Mouse (Mus musculus) testis, adult 2 months (tissue): ENCODE measurements around the gene Nkiras1. TPM values are rescaled to one million over a fixed set of nuclear protein-coding genes. Genes with fewer than 3 reads are reported as not detected.

Experiments used
- H3K27ac ChIP-seq: fragments of 200-500 bp; 2 replicates; pipeline ENCODE4 v1.5.1; 2012; ENCODE audit warnings: low read depth, low read length; ENCODE audit not compliant: control insufficient read depth, insufficient read depth
- H3K27me3 ChIP-seq: fragments of 200-500 bp; 2 replicates; pipeline ENCODE4 v1.6.1; 2012; ENCODE audit warnings: mild to moderate bottlenecking, low read length, moderate library complexity; ENCODE audit not compliant: control insufficient read depth, insufficient read depth
- H3K36me3 ChIP-seq: fragments of 200-500 bp; 2 replicates; pipeline ENCODE4 v1.6.1; 2012; ENCODE audit warnings: mild to moderate bottlenecking, low read length; ENCODE audit not compliant: control insufficient read depth, insufficient read depth
- H3K4me1 ChIP-seq: fragments of 200-500 bp; 2 replicates; pipeline ENCODE4 v1.6.1; 2012; ENCODE audit warnings: low read length; ENCODE audit not compliant: control insufficient read depth, insufficient read depth
- H3K4me3 ChIP-seq: fragments of 200-500 bp; 2 replicates; pipeline ENCODE4 v1.5.1; 2012; ENCODE audit warnings: low read depth, mild to moderate bottlenecking, low read length, moderate library complexity, mixed read lengths; ENCODE audit not compliant: control insufficient read depth
- CTCF ChIP-seq: fragments of 200-500 bp; IDR thresholded peaks from 2 replicates; pipeline ENCODE4 v1.5.1; 2012; ENCODE audit warnings: low read depth, mild to moderate bottlenecking, inconsistent platforms, low read length, moderate library complexity; ENCODE audit not compliant: control insufficient read depth, insufficient read depth, insufficient replicate concordance
- POLR2A ChIP-seq: fragments of 200-500 bp; IDR thresholded peaks from 2 replicates; pipeline ENCODE4 v1.6.1; 2012; ENCODE audit warnings: low read depth, mild to moderate bottlenecking, inconsistent platforms, low read length, moderate library complexity; ENCODE audit not compliant: control insufficient read depth
- polyA plus RNA-seq: library from polyadenylated mRNA; depleted of rRNA; stranded (reverse); fragments of >200 nt; gene quantifications from 2 replicates; pipeline ENCODE4 v1.2.3, GENCODE M21; 2012; rRNA removed

Gene Nkiras1
- polyA plus RNA-seq, 1 experiment, result 4.7 TPM

- Histone ChIP-seq H3K27me3 (no peaks in the 10 kb centered on the region), H3K4me3 (peak overlapping the region; percentile 89), H3K27ac (peak overlapping the region; percentile 64), H3K36me3 (no peaks in the 10 kb centered on the region), H3K4me1 (peaks cover 11% of the 10 kb centered on the region)
- TF ChIP-seq CTCF, result no peak
- TF ChIP-seq POLR2A, result no peak
Observed at GRCm38 (mm10) chr14:18330789-18331692, 60.1 kb downstream of the Nkiras1 start.

DNA sequence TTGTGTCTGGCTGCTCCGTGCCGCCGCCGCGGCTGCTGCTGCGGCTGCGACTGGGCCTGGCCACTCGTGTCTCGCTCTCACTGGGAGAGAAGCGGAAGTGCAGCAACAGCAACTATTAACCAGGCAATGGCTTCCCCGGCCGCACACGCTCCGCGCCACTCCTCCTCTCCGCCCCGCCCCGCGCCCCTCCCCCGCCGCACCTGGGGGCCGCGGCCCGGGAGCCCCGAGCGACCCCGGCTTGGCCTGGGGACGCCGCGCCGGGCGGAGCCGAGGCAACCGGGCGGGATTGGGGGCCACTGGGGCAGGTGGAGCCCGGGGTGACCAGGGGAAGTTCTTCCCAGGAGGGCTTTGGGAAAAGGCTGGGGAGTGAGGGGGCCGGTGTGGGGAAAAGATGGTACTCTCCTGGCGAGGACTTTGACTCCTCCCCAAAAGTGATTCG, 60.8 kb downstream of the Nkiras1 start, which contains the start of gene Ube2e1:
Ube2e1 (minus strand) TSS at position 167 of the 439 bp plus-strand sequence.
- H3K4me1 ChIP-seq, result peaks cover 6% of the 10 kb centered on the region
- no peaks in the 10 kb centered on the region for H3K36me3 ChIP-seq
- no peaks in the 10 kb centered on the region for H3K27me3 ChIP-seq
- no peak for TF ChIP-seq CTCF
- TF ChIP-seq POLR2A, result peak; percentile 61; the same call in 1 of the 2 replicates
- H3K27ac ChIP-seq, result peak within 1 kb of the TSS; percentile 64
- H3K4me3 ChIP-seq, result peak within 1 kb of the TSS; percentile 89

Other genes with a start within 250 kb of the Nkiras1 start
- 3.0 and 3.1 TPM in 2 replicates for gene Nr1d2, start 32.0 kb upstream of the Nkiras1 start, polyA plus RNA-seq
- gene Rpl15, start 255 bp downstream of the Nkiras1 start, polyA plus RNA-seq, result 109 and 123 TPM in 2 replicates
- 19.4 and 27.3 TPM in 2 replicates for gene Ube2e1, start 60.7 kb downstream of the Nkiras1 start, polyA plus RNA-seq